Mouse (Mus musculus) C2C12 (cell line): ENCODE measurements around the gene Mettl8.

Experiments
- CTCF ChIP-seq: IDR thresholded peaks from one replicate; pipeline ENCODE4 v1.5.1; 2011; ENCODE audit not compliant: control insufficient read depth, insufficient read depth, insufficient read length
- MYOG ChIP-seq: IDR thresholded peaks from one replicate; pipeline ENCODE4 v1.6.1; 2011; ENCODE audit not compliant: control insufficient read depth, insufficient read length; ENCODE audit errors: extremely low read depth
- USF1 ChIP-seq: IDR thresholded peaks from one replicate; pipeline ENCODE4 v1.6.1; 2011; ENCODE audit warnings: low read depth, mild to moderate bottlenecking, control low read depth, moderate library complexity

GRCm38 (mm10) chr2:71020674-71021073 lies 34.7 kb downstream of the Mettl8 start:
- TF ChIP-seq MYOG (no peak), CTCF (no peak), USF1 (no peak)
